Mouse (Mus musculus): ENCODE data around the gene Olfr769.
"Not testable (repeated sequence)": the region's sequence is repeated elsewhere in the genome, so short reads cannot be mapped to it uniquely, and the experiment has no call there.

The Olfr769 gene

DNA sequence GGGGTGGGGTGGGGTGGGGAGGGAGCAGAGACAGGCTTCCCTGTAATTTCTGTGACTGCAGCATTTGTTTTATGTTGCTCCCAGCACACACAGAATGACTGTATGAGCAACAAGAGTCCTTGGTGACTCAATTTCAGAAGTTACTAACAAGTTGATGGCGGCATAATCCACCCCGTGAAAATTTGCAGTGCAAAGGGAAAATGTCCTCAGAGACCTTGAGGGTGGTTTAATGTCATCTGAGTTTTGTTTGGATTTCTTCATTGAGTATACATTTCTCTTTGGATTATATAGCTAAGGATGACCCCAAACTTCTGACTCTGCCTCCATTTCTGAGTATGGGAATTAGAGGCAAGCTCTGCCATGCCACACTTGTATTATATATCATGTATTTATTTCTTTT is at the start of gene Olfr769:
Gene Olfr769 (minus strand): TSS at position 101 of the 400 bp plus-strand sequence.
- DNase-seq (ENCODE audit: low read depth, low spot score), result no peak

DNA sequence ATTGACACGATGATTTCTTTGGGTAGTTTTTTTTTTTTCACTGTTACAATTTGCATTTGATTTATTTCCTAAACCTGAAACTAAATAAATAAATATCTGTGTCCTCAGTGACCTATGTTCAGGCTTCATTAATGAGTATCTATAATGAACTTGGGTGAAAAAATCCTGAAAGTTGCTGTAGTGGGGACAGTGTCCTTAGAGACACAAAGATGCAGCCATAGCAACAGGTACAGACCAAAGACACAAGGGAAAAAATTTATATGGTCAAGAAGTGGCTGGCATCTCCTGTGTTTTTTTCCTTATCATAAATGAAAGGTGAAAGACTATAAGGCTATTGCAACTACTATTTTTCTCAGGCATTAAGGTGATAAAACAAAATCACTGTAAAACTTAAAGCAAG is 47.0 kb upstream of the Olfr769 start, which contains the start of gene Olfr771:
Gene Olfr771 (minus strand): TSS at position 101 of the 400 bp plus-strand sequence.
- no peak for DNase-seq (ENCODE audit: low read depth, low spot score)

DNA sequence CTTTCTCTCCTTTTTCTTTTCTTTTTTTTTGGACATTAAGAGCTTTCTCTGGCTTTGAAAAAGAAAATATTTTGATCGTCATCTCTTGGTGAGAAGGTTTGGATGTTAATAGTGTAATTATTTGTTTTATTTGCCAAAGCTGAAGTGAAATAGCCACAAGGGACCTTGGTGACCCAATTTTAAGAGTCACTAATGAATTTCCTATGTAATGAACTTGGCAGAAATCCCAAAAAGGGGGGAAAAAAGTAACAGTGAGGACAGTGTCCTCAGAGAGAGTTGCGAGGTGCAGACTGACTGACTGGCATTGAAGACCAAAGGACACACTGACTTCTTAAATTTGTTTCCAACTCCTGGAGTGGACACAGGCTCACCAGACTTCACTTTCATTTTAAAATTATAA is 21.2 kb upstream of the Olfr769 start, which contains the start of gene Olfr770:
Gene Olfr770 (minus strand): TSS at position 101 of the 400 bp plus-strand sequence.
- DNase-seq (ENCODE audit: low read depth, low spot score), result no peak

DNA sequence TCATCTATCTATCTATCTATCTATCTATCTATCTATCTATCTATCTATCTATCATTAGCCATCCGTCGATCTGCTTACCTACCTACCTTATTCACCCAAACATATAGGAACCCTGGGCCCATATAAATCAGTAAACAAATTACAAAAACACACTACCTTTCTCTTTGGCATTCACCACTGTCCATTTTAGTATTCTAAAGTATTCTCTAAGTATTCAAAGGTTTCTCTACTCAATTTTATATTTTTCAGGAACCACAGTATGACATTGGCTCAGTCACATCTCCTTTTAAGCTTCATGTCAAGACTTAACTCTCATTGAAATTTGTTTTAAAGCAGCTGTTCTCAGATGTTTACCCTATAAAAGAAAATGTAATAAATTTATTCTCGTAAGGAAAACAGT is 2.5 kb downstream of the Olfr769 start:
- no peak for DNase-seq (ENCODE audit: low read depth, low spot score)

DNA sequence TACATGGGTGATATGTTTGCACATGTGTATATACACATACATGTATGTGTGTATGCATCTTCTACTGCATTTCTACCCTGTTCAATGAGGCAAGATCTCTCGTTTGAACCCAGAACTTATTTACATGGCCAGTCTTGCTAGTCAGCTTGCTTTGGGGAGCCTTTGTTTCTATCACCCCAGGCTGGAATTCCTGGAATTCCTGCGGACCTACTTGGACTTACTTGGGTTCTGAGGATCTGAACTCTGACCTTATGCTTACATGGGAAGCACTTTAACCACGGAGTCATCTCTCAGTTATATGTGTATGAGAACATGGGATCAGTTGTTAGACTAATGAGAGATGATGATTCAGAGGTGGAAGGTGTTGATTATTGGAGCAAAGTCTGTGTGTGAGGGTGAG is 16.4 kb downstream of the Olfr769 start:
- no peak for DNase-seq (ENCODE audit: low read depth, low spot score)

DNA sequence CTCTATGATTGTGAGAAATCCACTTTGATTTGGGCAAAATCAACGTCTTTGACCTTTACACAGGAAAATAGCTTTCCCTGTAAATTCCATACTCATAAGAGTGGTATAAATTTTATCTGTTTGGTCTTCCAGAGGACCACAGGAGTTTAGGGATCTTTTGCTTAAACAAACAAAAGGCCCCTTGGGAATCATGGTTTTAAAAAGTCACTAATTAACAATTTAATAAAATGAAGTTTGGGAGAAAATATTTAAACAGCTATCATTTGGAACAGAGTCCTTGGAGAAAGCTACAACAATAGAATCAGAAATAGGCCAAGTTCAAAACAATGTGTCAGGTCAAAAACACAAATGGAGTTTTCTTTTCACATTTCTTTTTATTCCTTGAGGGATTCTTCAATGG is 18.4 kb downstream of the Olfr769 start, which contains the start of gene Olfr768:
Gene Olfr768 (minus strand): TSS at position 101 of the 400 bp plus-strand sequence.
- no peak for DNase-seq (ENCODE audit: low read depth, low spot score)

DNA sequence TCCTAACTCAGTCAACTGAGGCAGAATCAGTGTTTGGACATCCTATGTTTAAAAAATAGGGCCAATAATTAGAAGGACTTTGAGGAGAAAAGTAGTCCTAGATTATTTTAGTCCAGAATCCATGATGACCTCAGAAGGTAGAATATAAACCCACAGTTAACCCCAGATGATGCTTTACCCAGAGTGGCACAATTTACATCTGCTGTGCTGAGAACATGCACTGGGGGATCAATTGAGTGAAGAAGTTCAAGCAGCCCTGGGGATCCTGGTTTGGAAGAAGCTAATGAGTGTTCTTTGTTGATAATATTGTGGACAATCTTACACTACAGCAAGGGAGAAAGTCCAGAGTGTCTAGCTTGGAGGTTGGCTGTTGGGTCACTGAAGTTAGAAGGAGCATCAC is 34.9 kb downstream of the Olfr769 start, which contains the start of gene Olfr767:
Gene Olfr767 (minus strand): TSS at position 101 of the 400 bp plus-strand sequence.
- DNase-seq (ENCODE audit: low read depth, low spot score), result not testable (repeated sequence)

DNA sequence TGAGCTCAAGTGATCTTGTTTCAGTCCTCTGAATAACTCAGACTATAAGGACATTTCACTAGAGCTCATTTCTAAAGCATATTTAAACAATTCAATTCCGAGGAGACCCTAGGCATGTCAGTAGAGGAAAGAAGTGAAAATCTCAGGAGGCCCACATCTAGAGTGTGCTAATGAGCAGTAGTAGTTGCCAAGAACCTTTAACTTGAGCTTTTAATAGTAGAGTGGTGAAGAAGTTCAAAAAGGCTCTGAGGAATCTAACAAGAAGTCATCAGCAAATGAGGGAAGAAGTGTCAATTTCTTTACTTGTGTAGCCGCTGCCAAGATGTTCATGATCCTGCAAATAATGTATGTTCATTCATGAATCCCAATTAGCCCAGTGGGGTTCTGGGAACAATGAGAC is 48.8 kb downstream of the Olfr769 start, which contains the start of gene Olfr766-ps1:
Gene Olfr766-ps1 (minus strand): TSS at position 101 of the 400 bp plus-strand sequence.
- DNase-seq (ENCODE audit: low read depth, low spot score), result no peak
